Mouse (Mus musculus) thymus, postnatal 36 days (tissue): ENCODE measurements at regions not wholly inside any gene's neighbourhood (a gene's known extent, or its start where the extent isn't known, plus 50 kb on each side); places are given as distances from the start of the nearest gene placed in this dataset.

Source experiments
- DNase-seq, 2 experiments: peaks; one replicate each; pipeline ENCODE4 v3.0.0; 2022; ENCODE audit warnings: mixed read lengths in 2 of 2

GRCm38 (mm10) chr3:133751565-133751964 lies 206.6 kb upstream of the Tet2 start:
- DNase-seq, result no peak

GRCm38 (mm10) chr3:133753041-133753440 lies 208.1 kb upstream of the Tet2 start:
- no peak for DNase-seq

DNA sequence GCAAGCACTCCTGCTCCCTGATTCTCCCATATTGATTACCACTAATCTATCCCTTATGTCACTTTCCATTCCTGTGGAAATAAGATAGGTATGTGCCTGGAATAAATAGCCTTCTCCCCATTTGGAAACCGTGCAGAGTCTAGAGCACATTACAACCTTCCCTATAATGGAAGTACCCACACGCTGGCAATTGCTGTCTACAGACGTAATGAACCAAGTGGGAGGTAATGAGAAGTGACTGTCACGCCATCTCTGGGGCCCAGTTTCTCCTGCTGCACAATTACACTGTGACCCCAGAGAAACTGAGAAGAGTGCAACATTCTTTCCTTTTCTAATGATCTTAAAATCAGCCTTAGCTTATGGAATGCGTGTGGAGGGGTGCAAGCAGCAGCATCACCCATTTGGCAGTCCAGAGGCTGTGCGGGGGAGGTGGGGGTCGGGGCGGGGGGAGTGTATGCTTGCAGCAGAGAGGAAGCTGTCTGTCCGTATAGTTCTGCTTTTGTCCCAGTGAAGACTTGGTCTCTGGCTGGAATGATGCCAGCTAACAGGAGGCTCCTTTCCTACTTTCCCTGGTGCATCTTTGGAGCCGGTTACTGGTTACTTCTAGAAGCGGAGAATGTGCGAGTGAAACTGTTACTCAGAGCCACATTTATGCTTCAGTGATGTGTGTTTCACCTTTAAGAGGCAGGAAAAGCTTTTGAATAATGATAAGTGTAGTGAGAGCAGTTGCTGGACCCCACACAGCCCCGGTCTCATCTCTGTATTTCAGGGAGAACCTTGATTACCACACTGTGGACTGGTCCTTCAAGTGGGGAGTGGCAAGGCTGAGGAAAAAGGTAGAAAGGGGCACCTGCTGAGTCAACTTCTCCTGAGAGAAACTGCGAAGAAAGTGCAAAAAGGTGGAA lies 209.3 kb upstream of the Tet2 start:
- no peak for DNase-seq

- no peak for DNase-seq
Observed at GRCm38 (mm10) chr3:133754911-133755259, 209.9 kb upstream of the Tet2 start.

DNA sequence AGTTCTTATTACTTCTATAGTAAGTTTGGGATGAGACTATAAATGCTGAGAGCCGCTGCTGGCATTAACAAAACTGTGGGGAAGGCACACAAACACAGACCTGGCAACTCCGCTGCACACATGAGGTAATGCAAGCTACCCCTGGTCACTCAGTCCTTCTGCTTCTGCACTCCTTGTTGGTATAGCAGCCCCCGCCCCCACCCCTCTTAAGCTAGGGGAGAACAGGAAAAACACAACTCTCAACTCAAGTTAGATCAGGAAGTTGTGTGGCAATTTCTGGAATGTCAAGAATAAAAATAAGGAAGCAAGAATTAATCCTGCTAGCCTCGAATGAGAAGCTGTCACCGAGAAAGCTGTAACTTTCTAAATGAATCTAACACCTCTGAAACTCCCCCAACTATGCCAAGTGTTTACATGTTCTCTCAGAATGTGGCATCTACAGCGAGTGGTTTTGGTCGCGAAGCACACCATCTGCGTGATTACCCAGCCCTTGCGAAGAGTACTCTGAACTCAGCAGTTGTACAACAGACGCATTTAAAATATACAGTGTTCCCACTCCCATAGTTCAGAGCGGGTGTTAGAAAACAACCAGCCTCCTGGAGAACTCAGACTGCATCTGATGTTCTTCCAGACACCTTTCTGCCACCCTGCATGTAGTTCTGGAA lies 212.9 kb upstream of the Tet2 start:
- DNase-seq, result no peak

DNA sequence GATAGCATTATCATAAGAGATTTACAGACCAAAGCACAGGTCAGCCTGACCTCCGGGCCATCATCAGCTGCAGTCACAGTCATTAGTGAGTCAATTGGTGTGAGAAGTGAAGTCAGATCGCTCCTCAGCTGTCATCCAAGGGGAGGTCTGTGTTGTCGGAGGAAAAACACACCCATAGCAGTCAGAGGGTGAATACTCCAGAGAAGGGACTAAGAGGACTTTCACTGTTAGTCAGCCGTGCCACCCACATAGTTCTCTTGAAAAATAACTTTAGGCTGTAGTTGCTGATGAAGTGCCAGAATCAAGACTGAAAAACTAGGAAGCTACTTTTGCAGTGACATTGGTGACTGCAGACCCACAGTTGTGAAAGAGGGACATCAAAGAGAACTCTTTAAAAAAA lies 213.5 kb upstream of the Tet2 start:
- DNase-seq, result no peak

DNA sequence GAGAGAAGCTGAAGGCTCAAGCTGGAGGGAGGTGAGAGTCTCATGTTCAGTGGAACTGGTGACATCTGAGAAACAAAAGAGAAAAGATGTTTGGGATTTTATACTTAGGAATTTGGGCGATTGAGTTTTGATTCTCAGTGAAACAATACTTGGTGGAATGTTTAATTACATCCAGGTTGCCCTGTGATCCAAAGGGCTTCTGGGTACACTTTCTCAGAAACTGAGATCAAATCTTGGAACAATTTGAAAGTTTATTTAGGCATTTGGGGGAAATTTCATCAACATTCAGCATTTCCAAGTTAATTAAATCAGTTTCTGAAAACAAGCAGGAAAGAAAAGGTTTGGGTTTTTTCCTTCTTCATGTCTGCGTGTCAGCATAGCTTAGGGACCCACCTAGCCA lies 214.7 kb upstream of the Tet2 start:
- DNase-seq, result no peak

DNA sequence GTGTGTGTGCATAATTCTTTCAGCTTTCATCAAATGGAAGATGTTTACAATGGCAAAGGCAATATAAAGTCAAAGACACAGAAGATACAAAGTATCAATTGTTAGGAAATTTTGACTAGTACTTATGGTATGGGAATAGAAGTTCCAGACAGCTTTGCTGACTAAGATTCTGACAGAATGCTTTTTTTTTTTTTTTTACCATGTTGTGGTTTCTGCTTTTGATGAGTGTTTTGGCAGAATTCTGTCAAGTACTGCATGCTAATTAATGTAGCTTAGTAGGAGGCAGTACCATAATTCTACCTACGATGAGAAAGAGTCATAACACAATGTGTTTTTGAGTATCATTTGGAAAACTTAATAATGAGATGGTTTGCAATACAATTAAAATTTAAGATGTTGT lies 215.3 kb upstream of the Tet2 start:
- no peak for DNase-seq

DNA sequence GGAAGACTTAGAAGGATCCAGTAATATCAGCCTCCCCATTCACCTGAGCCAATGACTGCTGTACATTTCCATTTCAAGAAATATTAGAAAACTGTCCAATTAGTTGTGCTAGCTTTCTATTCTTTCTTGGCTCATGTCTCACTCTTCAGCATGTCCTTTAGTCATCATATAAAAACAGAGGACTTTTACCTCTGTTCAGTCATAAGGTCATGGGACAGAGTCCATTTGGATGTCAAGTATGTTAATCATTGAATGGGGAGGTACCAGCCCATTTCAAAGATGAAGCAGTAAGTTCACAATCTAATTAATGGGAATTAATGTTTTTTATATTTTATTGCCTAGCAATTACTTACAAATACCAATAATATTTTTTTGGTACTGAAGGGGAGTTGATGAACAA lies 218.8 kb upstream of the Tet2 start:
- no peak for DNase-seq

GRCm38 (mm10) chr3:133773490-133773889 lies 228.6 kb upstream of the Tet2 start:
- DNase-seq, result no peak

- DNase-seq, result no peak
Observed at GRCm38 (mm10) chr3:133774229-133774628, 229.3 kb upstream of the Tet2 start.

DNA sequence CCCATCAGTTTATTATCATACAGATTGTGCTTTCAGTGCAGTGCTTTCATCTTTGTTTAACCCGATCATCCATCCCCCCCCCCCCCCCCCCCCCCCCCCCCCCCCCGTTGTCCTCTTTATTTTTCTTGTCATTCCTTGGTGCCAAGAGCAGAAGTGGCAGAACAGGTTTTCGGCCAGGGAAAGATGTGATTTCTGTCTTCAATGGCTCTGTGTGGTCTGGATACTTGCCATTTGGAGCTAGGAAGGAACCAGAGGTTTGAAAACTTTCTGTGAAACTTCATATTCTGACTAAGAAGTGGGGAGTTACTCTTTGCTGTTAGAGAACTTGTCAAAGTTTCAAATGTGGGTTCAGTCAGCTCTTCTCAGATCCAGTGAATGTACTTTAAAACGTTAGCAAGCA lies 231.1 kb upstream of the Tet2 start:
- no peak for DNase-seq

- no peak for DNase-seq
Observed at GRCm38 (mm10) chr3:133779161-133779789, 234.3 kb upstream of the Tet2 start.

- DNase-seq, result no peak
Observed at GRCm38 (mm10) chr3:133783060-133783459, 238.1 kb upstream of the Tet2 start.

GRCm38 (mm10) chr3:133791361-133791760 lies 246.4 kb upstream of the Tet2 start:
- no peak for DNase-seq

- no peak for DNase-seq
Observed at GRCm38 (mm10) chr3:133809007-133809552, 264.1 kb upstream of the Tet2 start.

- DNase-seq, result no peak
Observed at GRCm38 (mm10) chr3:133818966-133819700, 274.2 kb upstream of the Tet2 start.

- no peak for DNase-seq
Observed at GRCm38 (mm10) chr3:133833739-133834391, 288.9 kb upstream of the Tet2 start.

DNA sequence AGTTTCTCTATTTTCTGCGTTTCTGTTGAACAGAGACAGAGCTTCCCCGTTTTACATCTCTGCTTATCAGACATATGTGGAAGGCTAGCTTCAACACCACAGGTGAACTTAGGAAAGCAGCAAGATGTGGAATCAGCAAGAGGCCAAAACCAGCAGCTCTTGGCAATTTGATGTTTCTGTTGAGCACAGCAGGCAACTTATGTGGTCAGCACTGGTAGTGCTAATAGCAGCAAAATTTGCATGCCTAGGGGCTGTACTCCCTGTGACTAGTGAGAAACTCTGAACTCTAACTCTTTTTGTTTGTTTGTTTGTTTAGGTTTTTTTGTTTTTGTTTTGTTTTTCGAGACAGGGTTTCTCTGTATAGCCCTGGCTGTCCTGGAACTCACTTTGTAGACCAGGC lies 289.5 kb upstream of the Tet2 start:
- no peak for DNase-seq

- DNase-seq, result no peak
Observed at GRCm38 (mm10) chr3:133846301-133846700, 301.4 kb upstream of the Tet2 start.

DNA sequence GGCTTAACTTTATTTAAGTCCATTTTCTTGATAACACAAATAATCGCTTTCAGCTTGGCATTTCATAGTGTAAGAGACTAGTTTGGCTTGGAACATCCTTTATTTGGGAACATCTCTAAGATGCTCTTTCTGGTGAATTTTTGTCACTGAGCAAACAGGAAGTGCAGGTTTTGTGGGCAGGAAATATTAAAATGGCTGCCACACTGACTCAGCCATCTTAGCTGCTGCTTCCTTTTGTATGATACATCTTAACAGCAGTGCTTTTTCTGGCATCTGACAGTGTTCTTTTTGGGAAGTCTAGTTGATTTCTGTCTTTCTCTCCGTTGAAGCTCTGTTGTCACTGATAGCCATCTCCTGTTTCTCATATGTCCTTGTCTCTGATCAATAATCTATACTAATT lies 329.4 kb upstream of the Tet2 start:
- DNase-seq, result no peak

DNA sequence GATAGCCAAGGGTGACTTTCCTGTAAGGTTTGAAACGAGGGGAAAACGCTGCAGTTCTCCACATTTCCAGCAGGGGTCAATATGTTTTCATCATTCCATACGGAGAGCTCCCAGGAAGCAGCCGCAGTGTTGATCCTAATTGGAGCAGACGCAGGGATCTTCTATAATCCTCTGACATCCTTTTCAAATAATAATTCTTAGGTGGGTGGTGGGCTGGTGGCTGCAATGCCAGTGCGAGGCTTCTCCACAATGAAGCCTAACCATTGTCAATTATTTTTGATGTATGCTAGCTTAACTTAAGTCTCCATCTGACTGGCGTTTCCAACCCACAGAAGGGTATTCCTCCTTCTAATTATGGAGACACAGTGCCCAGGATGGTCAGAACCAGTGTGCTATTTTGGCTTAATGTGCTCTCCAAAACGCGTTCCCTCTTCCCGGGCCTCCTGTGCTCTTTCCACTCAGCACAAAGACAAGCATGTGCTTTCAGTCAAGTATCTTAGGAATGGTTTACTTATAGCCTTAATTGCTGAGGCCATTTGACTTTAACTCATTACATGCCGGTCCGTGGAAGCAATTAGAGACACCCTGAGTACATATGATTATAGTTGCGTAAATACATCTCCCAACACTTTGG lies 331.6 kb upstream of the Tet2 start:
- DNase-seq, result no peak
